Mouse (Mus musculus): Measurements from ENCODE around the gene Snx29. TPM values are rescaled to one million over a fixed set of nuclear protein-coding genes. Genes with fewer than 3 reads are reported as not detected.
"Not testable (repeated sequence)": the region's sequence is repeated elsewhere in the genome, so short reads cannot be mapped to it uniquely, and the experiment has no call there.

Gene Snx29
- polyA plus RNA-seq, 1 experiment from 2014 or later = 17.4 TPM

GRCm38 (mm10) chr16:11510854-11511253, 188.1 kb downstream of the Snx29 start:
- Histone ChIP-seq H3K27ac (no peak overlapping the region), H3K4me2 (no peak overlapping the region), H3K27me3 (no peaks in the 10 kb centered on the region), H3K4me3 (replicated peaks) (no peak overlapping the region), H3K9me3 (no peaks in the 10 kb centered on the region), H3K36me3 (0 out of 2 replicates have a peak, but pooled peaks cover 4% of the 10 kb centered on the region), H3K4me1 (replicated peaks) (no peaks in the 10 kb centered on the region), H3K9ac (replicated peaks) (no peak overlapping the region)
- 49% methylated on average over 3 of the region's 3 CpGs for WGBS
- no peak for ATAC-seq (ENCODE audit: insufficient number of reproducible peaks, insufficient read depth, low FRiP score, low TSS enrichment, low read depth)

GRCm38 (mm10) chr16:11511696-11512095, 189.0 kb downstream of the Snx29 start:
- not testable (repeated sequence) for H3K4me1 ChIP-seq (replicated peaks); H3K27ac ChIP-seq; H3K36me3 ChIP-seq; H3K27me3 ChIP-seq; H3K9me3 ChIP-seq; H3K4me2 ChIP-seq; H3K9ac ChIP-seq (replicated peaks); ATAC-seq (ENCODE audit: insufficient number of reproducible peaks, insufficient read depth, low FRiP score, low TSS enrichment, low read depth); H3K4me3 ChIP-seq (replicated peaks)
- WGBS = 85% methylated on average over 7 of the region's 7 CpGs

GRCm38 (mm10) chr16:11516681-11517080, 194.0 kb downstream of the Snx29 start:
- no peaks in the 10 kb centered on the region for H3K9me3 ChIP-seq
- ATAC-seq (ENCODE audit: insufficient number of reproducible peaks, insufficient read depth, low FRiP score, low TSS enrichment, low read depth) = no peak
- H3K36me3 ChIP-seq = 0 out of 2 replicates have a peak, but pooled peaks cover 23% of the 10 kb centered on the region
- no peak overlapping the region for H3K4me3 ChIP-seq (replicated peaks)
- no peak overlapping the region for H3K9ac ChIP-seq (replicated peaks)
- no peak overlapping the region for H3K27ac ChIP-seq
- WGBS = 86% methylated on average over 2 of the region's 2 CpGs
- H3K4me2 ChIP-seq = no peak overlapping the region
- no peaks in the 10 kb centered on the region for H3K4me1 ChIP-seq (replicated peaks)
- H3K27me3 ChIP-seq = no peaks in the 10 kb centered on the region

- H3K9me3 ChIP-seq = no peaks in the 10 kb centered on the region
- WGBS = 95% methylated on average over 6 of the region's 6 CpGs
- H3K36me3 ChIP-seq = 0 out of 2 replicates have a peak, but pooled peaks cover 23% of the 10 kb centered on the region
- H3K27me3 ChIP-seq = no peaks in the 10 kb centered on the region
- no peak overlapping the region for H3K4me3 ChIP-seq (replicated peaks)
- no peak for ATAC-seq (ENCODE audit: insufficient number of reproducible peaks, insufficient read depth, low FRiP score, low TSS enrichment, low read depth)
- no peak overlapping the region for H3K4me2 ChIP-seq
- H3K9ac ChIP-seq (replicated peaks) = no peak overlapping the region
- H3K4me1 ChIP-seq (replicated peaks) = no peaks in the 10 kb centered on the region
- H3K27ac ChIP-seq = no peak overlapping the region
These were observed 194.7 kb downstream of the Snx29 start for GRCm38 (mm10) chr16:11517385-11517784.

GRCm38 (mm10) chr16:11518803-11519498, 196.2 kb downstream of the Snx29 start:
- no peak for ATAC-seq (ENCODE audit: insufficient number of reproducible peaks, insufficient read depth, low FRiP score, low TSS enrichment, low read depth)
- WGBS = 58% methylated on average over 12 of the region's 12 CpGs
- 0 out of 2 replicates have a peak, but pooled peaks cover 19% of the 10 kb centered on the region for H3K36me3 ChIP-seq
- no peak overlapping the region for H3K4me3 ChIP-seq (replicated peaks)
- no peaks in the 10 kb centered on the region for H3K4me1 ChIP-seq (replicated peaks)
- H3K27me3 ChIP-seq = no peaks in the 10 kb centered on the region
- no peak overlapping the region for H3K27ac ChIP-seq
- no peaks in the 10 kb centered on the region for H3K9me3 ChIP-seq
- H3K4me2 ChIP-seq = no peak overlapping the region
- no peak overlapping the region for H3K9ac ChIP-seq (replicated peaks)

GRCm38 (mm10) chr16:11526104-11526786, 203.5 kb downstream of the Snx29 start:
- H3K27ac ChIP-seq = no peak overlapping the region

GRCm38 (mm10) chr16:11526996-11527395, 204.3 kb downstream of the Snx29 start:
- no peak overlapping the region for H3K9ac ChIP-seq (replicated peaks)
- H3K4me2 ChIP-seq = no peak overlapping the region
- 90% methylated on average over 10 of the region's 10 CpGs for WGBS
- H3K4me1 ChIP-seq (replicated peaks) = 0 out of 2 replicates have a peak, but pooled peaks cover 3% of the 10 kb centered on the region
- no peaks in the 10 kb centered on the region for H3K27me3 ChIP-seq
- no peak overlapping the region for H3K27ac ChIP-seq
- H3K9me3 ChIP-seq = no peaks in the 10 kb centered on the region
- H3K36me3 ChIP-seq = no peaks in the 10 kb centered on the region
- H3K4me3 ChIP-seq (replicated peaks) = no peak overlapping the region
- ATAC-seq (ENCODE audit: insufficient number of reproducible peaks, insufficient read depth, low FRiP score, low TSS enrichment, low read depth) = no peak

More at GRCm38 (mm10) chr16:11526104-11526786, 203.5 kb downstream of the Snx29 start:
- H3K27me3 ChIP-seq = no peaks in the 10 kb centered on the region
- WGBS = 70% methylated on average over 10 of the region's 10 CpGs
- no peak overlapping the region for H3K9ac ChIP-seq (replicated peaks)
- no peaks in the 10 kb centered on the region for H3K9me3 ChIP-seq
- no peak overlapping the region for H3K4me3 ChIP-seq (replicated peaks)
- no peaks in the 10 kb centered on the region for H3K36me3 ChIP-seq
- no peak overlapping the region for H3K4me2 ChIP-seq
- no peak for ATAC-seq (ENCODE audit: insufficient number of reproducible peaks, insufficient read depth, low FRiP score, low TSS enrichment, low read depth)
- 0 out of 2 replicates have a peak, but pooled peaks cover 3% of the 10 kb centered on the region for H3K4me1 ChIP-seq (replicated peaks)

- no peak overlapping the region for H3K4me3 ChIP-seq (replicated peaks)
- 40% methylated on average over 13 of the region's 13 CpGs for WGBS
- peaks cover 14% of the 10 kb centered on the region; the same call in 1 of the 2 replicates for H3K4me1 ChIP-seq (replicated peaks)
- no peaks in the 10 kb centered on the region for H3K27me3 ChIP-seq
- H3K36me3 ChIP-seq = no peaks in the 10 kb centered on the region
- no peak overlapping the region for H3K4me2 ChIP-seq
- H3K9ac ChIP-seq (replicated peaks) = no peak overlapping the region
- H3K27ac ChIP-seq = no peak overlapping the region
- ATAC-seq (ENCODE audit: insufficient number of reproducible peaks, insufficient read depth, low FRiP score, low TSS enrichment, low read depth) = no peak
- no peaks in the 10 kb centered on the region for H3K9me3 ChIP-seq
These were observed 207.9 kb downstream of the Snx29 start for GRCm38 (mm10) chr16:11530466-11531194.

- no peak for ATAC-seq (ENCODE audit: insufficient number of reproducible peaks, insufficient read depth, low FRiP score, low TSS enrichment, low read depth)
- Histone ChIP-seq H3K4me2 (no peak overlapping the region), H3K27ac (no peak overlapping the region), H3K4me3 (replicated peaks) (no peak overlapping the region), H3K9me3 (no peaks in the 10 kb centered on the region), H3K36me3 (no peaks in the 10 kb centered on the region), H3K9ac (replicated peaks) (no peak overlapping the region), H3K4me1 (replicated peaks) (peaks cover 11% of the 10 kb centered on the region; the same call in 1 of the 2 replicates), H3K27me3 (no peaks in the 10 kb centered on the region)
- 84% methylated on average over 7 of the region's 7 CpGs for WGBS
These were observed 208.7 kb downstream of the Snx29 start for GRCm38 (mm10) chr16:11531441-11531840.

- peak; percentile 56; the same call in 1 of the 2 replicates for ATAC-seq (ENCODE audit: insufficient number of reproducible peaks, insufficient read depth, low FRiP score, low TSS enrichment, low read depth)
- H3K4me2 ChIP-seq = no peak overlapping the region
- 49% methylated on average over 8 of the region's 8 CpGs for WGBS
- H3K27ac ChIP-seq = no peak overlapping the region
- H3K27me3 ChIP-seq = no peaks in the 10 kb centered on the region
- peaks cover 15% of the 10 kb centered on the region for H3K4me1 ChIP-seq (replicated peaks)
- no peak overlapping the region for H3K4me3 ChIP-seq (replicated peaks)
- H3K9ac ChIP-seq (replicated peaks) = no peak overlapping the region
- H3K9me3 ChIP-seq = no peaks in the 10 kb centered on the region
- H3K36me3 ChIP-seq = no peaks in the 10 kb centered on the region
These were observed 209.9 kb downstream of the Snx29 start for GRCm38 (mm10) chr16:11532592-11532991.

- H3K27ac ChIP-seq = no peak overlapping the region
- no peak overlapping the region for H3K9ac ChIP-seq (replicated peaks)
- WGBS = 61% methylated on average over 3 of the region's 3 CpGs
- H3K9me3 ChIP-seq = no peaks in the 10 kb centered on the region
- no peaks in the 10 kb centered on the region for H3K27me3 ChIP-seq
- no peak overlapping the region for H3K4me2 ChIP-seq
- H3K36me3 ChIP-seq = no peaks in the 10 kb centered on the region
- ATAC-seq (ENCODE audit: insufficient number of reproducible peaks, insufficient read depth, low FRiP score, low TSS enrichment, low read depth) = no peak
- H3K4me3 ChIP-seq (replicated peaks) = no peak overlapping the region
- peaks cover 22% of the 10 kb centered on the region for H3K4me1 ChIP-seq (replicated peaks)
These were observed 210.7 kb downstream of the Snx29 start for GRCm38 (mm10) chr16:11533441-11533840.

Data from limb, embryonic 12.5 days (tissue).